Mouse (Mus musculus): ENCODE data around the gene Tmem129. TPM values are rescaled to one million over a fixed set of nuclear protein-coding genes. Genes with fewer than 3 reads are reported as not detected.

Gene Tmem129
- polyA plus RNA-seq, 1 experiment, result 50.1 TPM

DNA sequence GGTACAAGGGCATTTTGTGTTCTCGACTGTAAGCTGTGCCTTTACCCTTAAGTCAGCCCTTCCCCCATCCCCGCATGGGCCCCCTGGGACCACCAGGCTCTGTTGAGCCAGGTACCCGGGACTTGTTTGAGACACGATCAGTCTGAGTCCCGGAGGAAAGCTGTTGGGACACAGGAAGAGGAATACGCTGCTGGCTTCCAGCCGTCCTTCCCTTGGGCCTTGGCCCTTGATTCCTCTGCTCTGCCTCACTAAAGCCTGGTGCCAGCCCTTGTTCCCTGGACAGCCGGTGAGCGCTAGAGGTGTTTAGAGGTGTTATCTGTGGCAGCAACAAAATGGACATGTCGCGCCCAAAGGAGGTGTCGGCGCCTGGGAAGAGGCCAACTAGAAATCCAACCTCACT lies 41.8 kb upstream of the Tmem129 start:
- WGBS, result 37% methylated on average over 13 of the region's 13 CpGs
- H3K4me3 ChIP-seq (replicated peaks; ENCODE audit: insufficient read depth, low read depth, low read length), result no peak overlapping the region
- no peak for DNase-seq
- no peak overlapping the region for H3K27ac ChIP-seq (ENCODE audit: insufficient read depth, low read length)
- no peak for TF ChIP-seq CTCF (IDR thresholded peaks at IDR 0.05; ENCODE audit: borderline replicate concordance, insufficient read depth, low read depth, low read length)
- TF ChIP-seq POLR2A (IDR thresholded peaks at IDR 0.05; ENCODE audit: borderline replicate concordance, insufficient read depth, low read length), result no peak
- peaks cover 1% of the 10 kb centered on the region; the same call in 1 of the 2 replicates for H3K27me3 ChIP-seq (ENCODE audit: control insufficient read depth, insufficient read depth, low read length)
- H3K4me1 ChIP-seq (ENCODE audit: control insufficient read depth, insufficient read depth, low read length), result no peaks in the 10 kb centered on the region; the same call in 1 of the 2 replicates

DNA sequence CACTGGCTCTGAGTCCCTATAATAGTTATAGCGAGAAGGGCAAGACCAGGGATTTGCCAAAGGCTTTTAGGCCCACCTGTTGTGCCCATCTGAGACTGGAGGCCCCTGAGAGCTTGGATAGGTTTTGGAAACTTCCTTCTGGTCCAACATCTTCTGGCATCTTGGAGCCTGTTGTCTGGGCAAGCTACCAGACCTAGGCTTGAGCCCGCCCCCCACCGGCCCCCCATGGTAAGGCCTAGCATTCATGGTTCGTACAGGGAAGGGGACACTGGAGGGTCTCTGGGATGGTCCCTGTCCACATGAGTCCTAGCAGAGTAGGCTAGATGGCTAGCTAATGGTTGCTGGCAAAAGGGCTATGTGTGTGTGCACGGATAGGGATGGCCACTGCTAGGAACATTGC lies 40.5 kb upstream of the Tmem129 start:
- no peak overlapping the region for H3K4me3 ChIP-seq (replicated peaks; ENCODE audit: insufficient read depth, low read depth, low read length)
- no peak for TF ChIP-seq CTCF (IDR thresholded peaks at IDR 0.05; ENCODE audit: borderline replicate concordance, insufficient read depth, low read depth, low read length)
- TF ChIP-seq POLR2A (IDR thresholded peaks at IDR 0.05; ENCODE audit: borderline replicate concordance, insufficient read depth, low read length), result no peak
- no peak overlapping the region for H3K27ac ChIP-seq (ENCODE audit: insufficient read depth, low read length)
- peaks cover 1% of the 10 kb centered on the region; the same call in 1 of the 2 replicates for H3K27me3 ChIP-seq (ENCODE audit: control insufficient read depth, insufficient read depth, low read length)
- DNase-seq, result no peak
- no peaks in the 10 kb centered on the region; the same call in 1 of the 2 replicates for H3K4me1 ChIP-seq (ENCODE audit: control insufficient read depth, insufficient read depth, low read length)
- 39% methylated on average over 5 of the region's 5 CpGs for WGBS

DNA sequence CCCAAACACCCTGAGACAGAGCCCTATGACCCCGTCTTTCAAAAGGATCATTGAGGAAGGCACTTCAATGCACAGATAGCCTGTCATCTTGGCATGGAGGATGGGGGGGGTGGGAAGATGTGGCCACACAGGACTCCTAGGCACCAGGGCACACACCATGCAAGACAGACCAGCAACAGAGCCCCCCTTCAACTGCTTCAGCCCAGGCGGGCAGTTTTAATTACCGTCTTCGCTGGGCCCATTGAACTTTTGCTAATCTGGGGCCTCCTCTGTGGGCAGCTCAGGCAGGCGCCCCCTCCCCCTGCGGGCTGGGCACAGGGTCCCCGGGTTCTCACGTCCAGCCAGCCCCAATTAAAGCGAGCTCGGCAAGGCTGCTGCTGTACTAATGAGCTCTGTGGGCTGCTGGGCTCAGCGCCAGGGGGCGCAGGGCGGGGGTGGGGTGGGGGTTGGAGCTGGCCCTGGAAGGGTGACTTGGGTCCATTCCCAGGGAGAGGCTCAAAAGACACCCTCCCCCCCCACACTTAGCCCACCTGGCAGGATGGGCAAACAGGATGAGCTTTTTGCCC lies 39.8 kb upstream of the Tmem129 start:
- DNase-seq, result no peak
- 15% methylated on average over 13 of the region's 13 CpGs for WGBS
- Histone ChIP-seq H3K27me3 (ENCODE audit: control insufficient read depth, insufficient read depth, low read length) (peaks cover 1% of the 10 kb centered on the region; the same call in 1 of the 2 replicates), H3K4me1 (ENCODE audit: control insufficient read depth, insufficient read depth, low read length) (no peaks in the 10 kb centered on the region; the same call in 1 of the 2 replicates), H3K4me3 (replicated peaks; ENCODE audit: insufficient read depth, low read depth, low read length) (no peak overlapping the region), H3K27ac (ENCODE audit: insufficient read depth, low read length) (no peak overlapping the region)
- no peak for TF ChIP-seq POLR2A (IDR thresholded peaks at IDR 0.05; ENCODE audit: borderline replicate concordance, insufficient read depth, low read length)
- no peak for TF ChIP-seq CTCF (IDR thresholded peaks at IDR 0.05; ENCODE audit: borderline replicate concordance, insufficient read depth, low read depth, low read length)

DNA sequence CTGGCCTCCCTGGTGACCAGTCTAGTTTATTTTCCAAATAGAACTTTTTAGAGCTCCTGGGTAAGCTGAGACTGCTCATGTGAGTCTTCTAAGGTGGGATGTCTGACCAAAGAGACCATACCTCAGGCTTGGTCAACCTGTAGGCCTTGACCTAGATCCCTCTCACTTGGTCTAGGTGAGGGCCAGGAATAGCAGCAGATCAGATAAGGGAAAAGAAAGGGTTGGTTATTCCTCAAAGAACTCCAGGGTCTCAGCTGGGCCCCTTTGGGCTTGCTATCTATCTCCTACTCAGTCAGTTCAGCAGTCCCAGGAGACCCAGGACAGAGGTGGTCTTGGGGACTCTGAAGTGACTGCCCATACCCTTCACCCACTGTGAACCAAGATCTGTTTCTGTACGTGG lies 39.3 kb upstream of the Tmem129 start:
- 60% methylated on average over 1 of the region's 1 CpGs for WGBS
- no peak for DNase-seq
- no peaks in the 10 kb centered on the region; the same call in 1 of the 2 replicates for H3K4me1 ChIP-seq (ENCODE audit: control insufficient read depth, insufficient read depth, low read length)
- H3K4me3 ChIP-seq (replicated peaks; ENCODE audit: insufficient read depth, low read depth, low read length), result no peak overlapping the region
- TF ChIP-seq CTCF (IDR thresholded peaks at IDR 0.05; ENCODE audit: borderline replicate concordance, insufficient read depth, low read depth, low read length) (no peak), POLR2A (IDR thresholded peaks at IDR 0.05; ENCODE audit: borderline replicate concordance, insufficient read depth, low read length) (no peak)
- H3K27ac ChIP-seq (ENCODE audit: insufficient read depth, low read length), result no peak overlapping the region
- peaks cover 1% of the 10 kb centered on the region; the same call in 1 of the 2 replicates for H3K27me3 ChIP-seq (ENCODE audit: control insufficient read depth, insufficient read depth, low read length)

DNA sequence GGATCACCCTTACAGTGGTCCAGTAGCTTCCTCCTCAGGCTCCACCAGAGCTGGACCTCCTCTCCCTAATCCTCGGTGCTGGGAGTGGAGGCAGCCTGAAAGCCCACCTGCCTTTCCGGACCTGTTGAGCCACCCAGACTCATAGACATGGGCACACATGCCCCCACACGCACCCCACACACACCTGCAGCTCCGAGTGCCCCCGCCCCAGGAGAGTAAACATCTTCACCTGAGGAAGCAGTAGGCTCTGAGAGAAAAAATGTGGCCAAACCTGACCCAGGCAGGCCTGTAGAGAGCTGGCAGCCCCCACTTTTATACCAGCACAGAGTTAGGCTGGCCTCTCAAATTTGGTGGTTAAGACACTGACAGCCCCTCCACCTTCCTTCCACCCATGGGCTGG lies 38.2 kb upstream of the Tmem129 start:
- no peak for DNase-seq
- Histone ChIP-seq H3K4me1 (ENCODE audit: control insufficient read depth, insufficient read depth, low read length) (no peaks in the 10 kb centered on the region; the same call in 1 of the 2 replicates), H3K27ac (ENCODE audit: insufficient read depth, low read length) (no peak overlapping the region), H3K27me3 (ENCODE audit: control insufficient read depth, insufficient read depth, low read length) (peaks cover 1% of the 10 kb centered on the region; the same call in 1 of the 2 replicates), H3K4me3 (replicated peaks; ENCODE audit: insufficient read depth, low read depth, low read length) (no peak overlapping the region)
- 84% methylated on average over 5 of the region's 5 CpGs for WGBS
- no peak for TF ChIP-seq POLR2A (IDR thresholded peaks at IDR 0.05; ENCODE audit: borderline replicate concordance, insufficient read depth, low read length)
- no peak for TF ChIP-seq CTCF (IDR thresholded peaks at IDR 0.05; ENCODE audit: borderline replicate concordance, insufficient read depth, low read depth, low read length)

DNA sequence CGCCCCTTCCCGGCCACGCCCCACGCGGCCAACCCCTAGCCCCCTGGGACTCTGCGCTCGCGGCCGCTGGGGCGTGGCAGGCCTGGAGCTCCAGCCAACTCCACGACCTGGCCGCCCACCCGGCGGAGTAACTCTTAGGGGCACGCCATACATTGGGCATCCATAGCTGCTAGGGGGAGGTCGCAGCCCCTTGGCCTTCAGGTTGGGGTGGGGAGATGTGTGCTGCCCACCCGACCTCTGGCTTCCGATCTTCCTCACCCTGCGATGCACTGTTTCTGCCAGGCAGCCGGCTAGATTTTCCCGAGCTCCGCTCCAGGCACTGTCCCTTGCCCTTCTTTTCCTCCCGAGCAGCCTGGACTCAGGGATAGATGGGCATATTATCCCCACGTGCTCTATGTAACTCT lies 37.5 kb upstream of the Tmem129 start:
- peaks cover 1% of the 10 kb centered on the region; the same call in 1 of the 2 replicates for H3K27me3 ChIP-seq (ENCODE audit: control insufficient read depth, insufficient read depth, low read length)
- DNase-seq, result no peak
- H3K27ac ChIP-seq (ENCODE audit: insufficient read depth, low read length), result no peak overlapping the region
- no peaks in the 10 kb centered on the region; the same call in 1 of the 2 replicates for H3K4me1 ChIP-seq (ENCODE audit: control insufficient read depth, insufficient read depth, low read length)
- TF ChIP-seq POLR2A (IDR thresholded peaks at IDR 0.05; ENCODE audit: borderline replicate concordance, insufficient read depth, low read length) (no peak), CTCF (IDR thresholded peaks at IDR 0.05; ENCODE audit: borderline replicate concordance, insufficient read depth, low read depth, low read length) (no peak)
- H3K4me3 ChIP-seq (replicated peaks; ENCODE audit: insufficient read depth, low read depth, low read length), result no peak overlapping the region
- 5% methylated on average over 24 of the region's 24 CpGs for WGBS

DNA sequence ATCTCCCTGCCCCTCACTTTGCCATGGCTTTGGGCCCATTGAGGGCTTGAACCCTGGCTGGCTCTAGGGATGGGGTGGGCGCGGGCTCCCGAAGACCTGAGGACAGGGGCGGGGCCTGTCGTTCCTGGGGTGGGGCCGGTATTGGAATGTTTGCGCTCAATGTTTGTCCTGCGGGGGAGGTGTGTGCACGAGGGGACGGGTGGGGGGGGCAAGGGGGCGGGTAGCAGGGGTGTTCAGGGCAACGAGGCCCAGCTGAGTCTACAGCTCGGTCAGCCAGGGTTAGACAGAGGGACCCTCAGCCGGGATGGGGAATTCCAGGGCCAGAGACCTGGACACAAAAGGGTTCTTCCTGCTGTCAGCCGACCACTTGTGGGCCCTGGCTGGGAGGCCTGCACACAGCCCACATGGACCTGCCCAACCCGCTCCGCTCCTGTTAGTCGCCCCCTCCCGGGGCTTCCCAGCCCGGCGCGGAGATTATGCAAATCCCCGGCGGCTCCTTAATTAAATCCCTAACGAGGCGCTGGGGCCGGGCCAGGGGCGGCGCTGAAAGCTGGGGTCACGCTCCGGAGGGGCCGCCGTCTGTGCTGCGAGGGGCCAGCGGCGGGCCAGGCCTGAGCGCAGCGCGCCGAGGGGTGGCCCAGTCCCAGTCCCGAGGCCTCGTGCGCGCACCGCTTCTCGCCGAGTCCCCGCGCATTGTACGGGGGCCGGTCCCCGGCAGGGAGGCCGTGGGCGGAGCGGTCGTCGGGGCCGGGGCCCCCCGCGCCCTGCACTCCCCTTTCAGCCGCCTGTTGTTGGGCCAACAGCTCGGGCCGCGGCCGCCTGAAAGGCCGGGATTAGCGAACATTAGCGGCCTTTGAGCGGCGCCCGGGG lies 36.9 kb upstream of the Tmem129 start:
- WGBS, result 3% methylated on average over 71 of the region's 71 CpGs

More for the DNA sequence above, 36.9 kb upstream of the Tmem129 start:
- no peaks in the 10 kb centered on the region; the same call in 1 of the 2 replicates for H3K4me1 ChIP-seq (ENCODE audit: control insufficient read depth, insufficient read depth, low read length)
- TF ChIP-seq CTCF (IDR thresholded peaks at IDR 0.05; ENCODE audit: borderline replicate concordance, insufficient read depth, low read depth, low read length) (no peak), POLR2A (IDR thresholded peaks at IDR 0.05; ENCODE audit: borderline replicate concordance, insufficient read depth, low read length) (no peak)
- no peak for DNase-seq
- H3K4me3 ChIP-seq (replicated peaks; ENCODE audit: insufficient read depth, low read depth, low read length), result no peak overlapping the region
- H3K27me3 ChIP-seq (ENCODE audit: control insufficient read depth, insufficient read depth, low read length), result peaks cover 1% of the 10 kb centered on the region; the same call in 1 of the 2 replicates
- no peak overlapping the region for H3K27ac ChIP-seq (ENCODE audit: insufficient read depth, low read length)
